Mouse (Mus musculus): Measurements from ENCODE around the gene Tas2r144.

The Tas2r144 gene

DNA sequence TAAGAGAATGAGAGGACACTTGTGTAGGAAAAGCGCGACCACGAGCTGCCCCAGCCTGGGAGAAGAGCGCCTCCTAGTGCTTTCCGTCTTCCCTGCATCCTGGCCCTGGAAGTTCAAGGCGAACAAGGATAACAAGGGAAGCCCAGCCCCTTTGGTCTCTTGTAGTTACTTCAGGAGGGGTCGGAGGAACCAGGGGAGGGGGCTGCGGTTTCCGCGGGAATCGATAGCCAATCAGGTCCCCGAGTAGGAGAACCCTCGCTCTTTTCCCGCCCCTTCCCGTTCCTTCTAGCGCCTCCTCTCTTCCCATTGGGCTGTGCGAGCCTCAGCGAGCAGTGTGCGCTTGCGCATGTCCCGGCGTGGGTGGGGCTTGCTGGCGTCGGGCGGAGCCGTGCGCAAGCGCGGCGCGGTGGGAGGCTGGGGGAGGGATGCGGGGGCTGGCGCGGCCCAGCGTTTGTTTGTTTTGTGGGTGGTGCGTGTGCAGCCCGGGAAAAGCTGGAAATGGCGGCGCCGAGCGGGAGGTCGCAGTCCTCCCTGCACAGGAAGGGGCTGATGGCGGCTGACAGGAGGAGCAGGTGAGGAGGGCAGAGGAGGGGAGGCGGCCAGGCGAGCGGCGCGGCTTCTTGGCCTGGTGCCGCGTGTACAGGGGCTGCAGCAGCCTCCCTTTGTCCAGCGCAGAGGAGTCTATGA lies 49.6 kb downstream of the Tas2r144 start, which contains the start of gene Casp2:
Gene Casp2, plus strand, starts transcription at position 360 of the 687 bp plus-strand sequence.
- peak; percentile 95 to 96 for DNase-seq (ENCODE audit: low read depth in 2 of 2, low spot score in 2 of 2)

Data from CD8-positive naive resting alpha-beta T cell, adult 2 months (primary cell).